Mouse (Mus musculus) central nervous system, embryonic 11.5 days (tissue): ENCODE measurements around the gene Gm28171. TPM values are rescaled to one million over a fixed set of nuclear protein-coding genes. Genes with fewer than 3 reads are reported as not detected.

Source experiments
- polyA plus RNA-seq: library from polyadenylated mRNA; depleted of rRNA; stranded (reverse); fragments of >200 nt; gene quantifications from 2 replicates; pipeline ENCODE4 v1.2.3, GENCODE M21; 2012; rRNA removed

The Gm28171 gene
- polyA plus RNA-seq: not detected in 2 replicates

DNA sequence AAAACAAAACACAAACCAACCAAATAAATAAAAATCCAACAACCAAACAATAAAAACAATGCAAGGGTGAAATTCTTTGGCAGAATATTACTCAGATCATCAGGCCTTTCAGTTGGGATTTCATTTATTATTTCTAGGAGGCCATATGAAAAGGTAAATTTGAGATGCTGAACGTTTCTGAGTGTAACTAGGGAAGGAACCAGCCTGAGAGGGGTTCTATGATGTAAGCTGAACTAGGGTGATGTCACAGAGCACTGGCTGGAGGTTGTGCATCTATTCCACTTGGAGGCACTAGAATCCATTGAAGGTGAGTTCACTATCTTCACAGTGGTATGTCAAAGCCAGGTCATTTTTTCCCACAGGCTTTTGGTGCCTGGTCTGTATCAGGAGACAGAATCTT, at the start of gene Gm28171:
TSS of gene Gm28171 (plus strand) at position 301 of the 400 bp plus-strand sequence.

Other genes starting within 250 kb of the Gm28171 start
- not detected in 2 replicates for gene Gm21854, start 136.4 kb upstream of the Gm28171 start, polyA plus RNA-seq
- not detected in 2 replicates for gene Gm20914, start 67.4 kb upstream of the Gm28171 start, polyA plus RNA-seq
- not detected in 2 replicates for gene Gm21778, start 149.1 kb downstream of the Gm28171 start, polyA plus RNA-seq